Mouse (Mus musculus) lung, embryonic 14.5 days (tissue): ENCODE measurements around the gene Tsc22d3. TPM values are rescaled to one million over a fixed set of nuclear protein-coding genes. Genes with fewer than 3 reads are reported as not detected.
A peak's percentile ranks its signal among the peaks of the same experiment; 100 is the strongest.

Experiments
- ATAC-seq: fragments of 200-750 bp; cut with Nextera tagmentation; 2 replicates; pipeline ENCODE4 v1.8.0; 2017; ENCODE audit warnings: mild to moderate bottlenecking, moderate TSS enrichment, moderate library complexity; ENCODE audit not compliant: insufficient read depth
- DNase-seq: peaks from one replicate; pipeline ENCODE4 v3.0.0-alpha.2; 2015
- H3K27ac ChIP-seq: fragments of 300-500 bp; sonication (generic); 2 replicates; pipeline ENCODE4 v1.5.1; 2014; ENCODE audit warnings: low read depth, mild to moderate bottlenecking, moderate library complexity
- H3K27me3 ChIP-seq: fragments of 300-500 bp; sonication (generic); 2 replicates; pipeline ENCODE4 v1.6.1; 2014; ENCODE audit warnings: low read length, control low read depth; ENCODE audit not compliant: insufficient read depth
- H3K36me3 ChIP-seq: fragments of 300-500 bp; sonication (generic); 2 replicates; pipeline ENCODE4 v1.6.1; 2014; ENCODE audit warnings: control low read depth; ENCODE audit not compliant: insufficient read depth
- H3K4me1 ChIP-seq: fragments of 300-500 bp; sonication (generic); 2 replicates; pipeline ENCODE4 v1.6.1; 2014; ENCODE audit warnings: antibody characterized with exemption, control low read depth; ENCODE audit not compliant: insufficient read depth
- H3K4me2 ChIP-seq: fragments of 300-500 bp; sonication (generic); 2 replicates; pipeline ENCODE4 v1.6.1; 2014; ENCODE audit warnings: mild to moderate bottlenecking
- H3K4me3 ChIP-seq: fragments of 300-500 bp; sonication (generic); 2 replicates; pipeline ENCODE4 v1.5.1; 2014; ENCODE audit warnings: low read depth, low read length
- H3K9ac ChIP-seq: fragments of 300-500 bp; sonication (generic); 2 replicates; pipeline ENCODE4 v1.6.1; 2014
- H3K9me3 ChIP-seq: fragments of 300-500 bp; sonication (generic); 2 replicates; pipeline ENCODE4 v1.6.1; 2016; ENCODE audit warnings: low read depth, low read length, control low read depth
- CTCF ChIP-seq: IDR thresholded peaks from 2 replicates; pipeline ENCODE4 v1.5.1; 2016; ENCODE audit warnings: antibody characterized with exemption, low read depth
- WGBS: fragments of 180-500 bp; shearing (Covaris S2); extraction: QIAGEN DNeasy Blood & Tissue Kit; methylation state at CpG from one replicate; pipeline ENCODE4 v1.1.7; 2014; 5-methylcytosine and 5-hydroxymethylcytosine counted together
- polyA plus RNA-seq: library from polyadenylated mRNA; unstranded; fragments of >200 nt; fragmentation: Nextera tagmentation; extraction: Ambion mirVana; gene quantifications from 2 replicates; pipeline ENCODE4 v1.2.1, GENCODE M21; 2014

The Tsc22d3 gene
- polyA plus RNA-seq, 1 experiment from 2014 or later = 82.8 TPM

DNA sequence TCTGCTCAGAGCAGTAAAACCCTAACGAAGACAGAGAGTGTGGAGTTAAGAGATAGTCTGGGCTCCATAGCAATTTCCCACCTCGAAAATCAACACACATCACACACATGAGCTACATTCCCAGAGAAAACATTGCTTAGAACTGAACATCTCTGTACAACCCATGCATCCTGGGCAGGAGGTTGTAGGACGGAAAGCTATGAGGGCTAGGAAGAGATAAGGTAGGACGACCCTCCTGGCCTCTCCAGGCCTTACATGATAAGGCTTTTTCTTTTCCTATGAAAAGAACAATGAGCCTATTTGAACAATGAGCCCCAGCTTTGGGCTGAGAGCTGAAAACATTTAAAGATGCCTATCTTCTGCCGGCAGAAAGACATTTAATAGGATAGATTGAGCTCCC, 69.8 kb downstream of the Tsc22d3 start:
- Histone ChIP-seq H3K27me3 (no peaks in the 10 kb centered on the region), H3K4me3 (no peak overlapping the region), H3K9ac (no peak overlapping the region), H3K36me3 (no peaks in the 10 kb centered on the region), H3K9me3 (no peaks in the 10 kb centered on the region), H3K4me1 (no peaks in the 10 kb centered on the region), H3K27ac (no peak overlapping the region), H3K4me2 (no peak overlapping the region)
- no peak for TF ChIP-seq CTCF
- WGBS = 73% methylated on average over 5 of the region's 5 CpGs
- ATAC-seq (no peak), DNase-seq (no peak)

DNA sequence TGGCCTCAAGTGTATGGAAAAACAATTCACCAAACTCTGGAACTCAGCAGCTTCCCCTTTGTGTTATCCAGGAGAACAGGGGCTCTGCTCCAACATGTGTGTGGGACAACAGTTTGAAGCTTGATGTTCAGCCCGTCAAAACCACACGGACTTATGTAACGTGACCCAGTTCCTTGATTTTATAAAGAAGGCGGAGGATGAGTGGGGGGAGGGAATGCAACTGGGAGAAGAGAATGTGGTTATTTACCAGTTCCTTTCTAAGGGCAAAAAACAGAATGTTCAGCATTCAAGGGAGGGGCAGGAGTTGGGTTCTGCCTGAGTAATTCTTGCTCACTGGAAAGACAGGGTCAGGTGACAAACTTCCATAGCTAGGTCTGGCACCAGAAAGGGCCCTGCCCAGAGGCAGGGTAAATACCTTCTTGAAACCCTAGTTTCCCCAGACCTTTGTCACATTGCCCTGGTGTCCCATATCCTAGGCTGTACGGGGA, 71.3 kb downstream of the Tsc22d3 start:
- no peak for TF ChIP-seq CTCF
- no peaks in the 10 kb centered on the region for H3K4me1 ChIP-seq
- no peak for DNase-seq
- H3K9me3 ChIP-seq = no peaks in the 10 kb centered on the region
- no peak overlapping the region for H3K27ac ChIP-seq
- H3K9ac ChIP-seq = no peak overlapping the region
- H3K4me3 ChIP-seq = no peak overlapping the region
- H3K36me3 ChIP-seq = no peaks in the 10 kb centered on the region
- H3K4me2 ChIP-seq = no peak overlapping the region
- 70% methylated on average over 5 of the region's 5 CpGs for WGBS
- no peaks in the 10 kb centered on the region for H3K27me3 ChIP-seq
- 0 out of 2 replicates have a peak, but pooled peaks have one; percentile 21 for ATAC-seq

DNA sequence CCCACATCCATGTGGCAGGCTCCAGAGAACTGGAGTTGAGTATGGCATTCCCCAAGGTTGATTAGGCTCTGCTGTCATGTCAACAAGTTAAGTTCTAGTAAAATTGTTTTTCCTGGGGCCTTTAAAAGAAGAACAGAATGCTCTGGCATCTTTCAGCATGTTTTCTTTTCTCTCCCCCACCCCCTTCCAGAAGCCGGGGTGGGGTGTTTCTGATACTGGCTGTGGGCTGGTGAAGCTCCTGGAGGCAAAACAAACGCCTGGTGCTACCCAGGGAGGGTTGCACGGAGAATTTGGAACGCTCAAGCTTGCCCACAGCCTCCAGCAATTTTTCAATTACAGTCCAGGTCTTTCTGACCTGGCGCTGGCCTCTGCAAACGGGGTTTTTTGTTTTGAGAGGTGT, 73.2 kb downstream of the Tsc22d3 start:
- Histone ChIP-seq H3K4me2 (no peak overlapping the region), H3K36me3 (no peaks in the 10 kb centered on the region), H3K9ac (no peak overlapping the region), H3K4me1 (no peaks in the 10 kb centered on the region), H3K4me3 (no peak overlapping the region), H3K27me3 (no peaks in the 10 kb centered on the region), H3K9me3 (no peaks in the 10 kb centered on the region), H3K27ac (no peak overlapping the region)
- TF ChIP-seq CTCF = no peak
- ATAC-seq = no peak
- WGBS = 34% methylated on average over 6 of the region's 6 CpGs
- DNase-seq = no peak

DNA sequence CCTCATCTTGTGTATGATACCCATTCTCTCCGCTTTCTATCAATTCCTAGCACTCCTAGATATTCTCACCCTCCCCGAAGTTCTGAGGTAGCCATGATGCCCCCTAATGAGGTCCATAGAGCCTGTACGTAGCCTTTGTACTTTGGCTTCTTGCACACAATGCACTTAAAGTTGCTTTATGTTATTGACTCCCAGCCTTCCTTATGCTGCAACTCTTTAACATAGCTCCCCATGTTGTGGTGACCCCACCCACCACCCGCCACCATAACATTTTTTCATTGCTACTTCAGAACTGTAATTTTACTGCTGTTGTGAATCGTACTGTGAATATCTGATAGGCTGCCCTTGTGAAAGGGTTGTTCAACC, 74.2 kb downstream of the Tsc22d3 start:
- DNase-seq = no peak
- no peaks in the 10 kb centered on the region for H3K4me1 ChIP-seq
- WGBS = 87% methylated on average over 5 of the region's 5 CpGs
- H3K9me3 ChIP-seq = no peaks in the 10 kb centered on the region
- H3K27ac ChIP-seq = no peak overlapping the region
- H3K27me3 ChIP-seq = no peaks in the 10 kb centered on the region
- ATAC-seq = no peak
- no peak overlapping the region for H3K4me2 ChIP-seq
- H3K4me3 ChIP-seq = no peak overlapping the region
- no peak for TF ChIP-seq CTCF
- H3K9ac ChIP-seq = no peak overlapping the region
- H3K36me3 ChIP-seq = no peaks in the 10 kb centered on the region

DNA sequence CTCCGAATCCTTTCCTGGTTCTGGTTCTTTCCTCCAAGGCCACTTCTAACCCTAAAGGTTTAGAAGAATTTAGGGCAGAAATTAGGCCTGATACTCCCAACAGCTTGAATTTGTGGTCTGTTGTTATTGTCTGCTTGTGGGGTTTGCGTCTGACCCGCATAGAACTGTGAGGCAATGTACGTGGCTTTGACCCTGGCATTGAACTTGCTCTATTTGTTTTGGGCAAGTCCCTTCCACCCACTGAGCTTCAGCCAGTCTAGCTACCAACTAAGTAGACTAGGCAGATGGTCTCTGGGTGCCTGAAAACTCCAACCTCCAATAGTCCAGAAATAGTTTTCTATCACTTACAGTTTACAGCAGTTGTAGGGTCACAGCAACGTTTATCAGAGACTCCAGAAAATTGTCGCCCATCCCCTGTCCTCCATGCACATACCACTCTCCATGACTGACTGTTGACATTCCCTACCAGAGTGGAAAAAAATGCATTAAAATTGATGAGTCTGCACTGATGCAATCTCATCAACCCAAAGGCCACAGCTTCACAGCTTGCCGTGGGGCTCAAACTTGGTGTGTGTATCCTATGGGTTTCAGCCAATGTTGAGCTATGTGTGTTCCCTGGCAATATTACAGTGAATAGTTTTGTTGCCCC, 74.7 kb downstream of the Tsc22d3 start:
- Histone ChIP-seq H3K27ac (no peak overlapping the region), H3K9me3 (no peaks in the 10 kb centered on the region), H3K4me3 (no peak overlapping the region), H3K36me3 (no peaks in the 10 kb centered on the region), H3K27me3 (no peaks in the 10 kb centered on the region), H3K4me1 (no peaks in the 10 kb centered on the region), H3K4me2 (no peak overlapping the region), H3K9ac (no peak overlapping the region)
- ATAC-seq = no peak
- no peak for TF ChIP-seq CTCF
- WGBS = 80% methylated on average over 7 of the region's 7 CpGs
- no peak for DNase-seq

DNA sequence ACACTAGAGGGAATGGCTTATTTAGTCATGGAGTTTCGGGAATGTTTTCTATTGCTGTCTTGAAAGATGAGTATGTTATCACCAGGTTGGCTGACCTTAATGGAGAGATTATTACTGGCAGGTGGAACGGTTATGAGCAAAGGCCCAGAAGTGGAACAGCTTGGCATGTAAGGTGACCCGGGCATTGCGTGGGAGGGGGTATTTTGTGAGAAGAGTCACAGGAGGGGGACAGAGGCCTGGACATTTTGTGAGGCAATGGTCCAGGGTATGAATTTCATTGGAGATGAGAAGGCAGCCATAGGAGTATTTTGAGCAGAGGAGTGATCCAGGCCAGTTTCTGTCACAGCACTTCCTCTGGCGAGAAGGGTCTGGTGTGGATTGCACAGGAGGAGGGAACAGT, 76.2 kb downstream of the Tsc22d3 start:
- H3K9me3 ChIP-seq = no peaks in the 10 kb centered on the region
- H3K27ac ChIP-seq = no peak overlapping the region
- ATAC-seq (no peak), DNase-seq (no peak)
- H3K9ac ChIP-seq = no peak overlapping the region
- H3K4me3 ChIP-seq = no peak overlapping the region
- WGBS = 90% methylated on average over 5 of the region's 5 CpGs
- H3K4me1 ChIP-seq = no peaks in the 10 kb centered on the region
- TF ChIP-seq CTCF = no peak
- no peak overlapping the region for H3K4me2 ChIP-seq
- no peaks in the 10 kb centered on the region for H3K36me3 ChIP-seq
- no peaks in the 10 kb centered on the region for H3K27me3 ChIP-seq

DNA sequence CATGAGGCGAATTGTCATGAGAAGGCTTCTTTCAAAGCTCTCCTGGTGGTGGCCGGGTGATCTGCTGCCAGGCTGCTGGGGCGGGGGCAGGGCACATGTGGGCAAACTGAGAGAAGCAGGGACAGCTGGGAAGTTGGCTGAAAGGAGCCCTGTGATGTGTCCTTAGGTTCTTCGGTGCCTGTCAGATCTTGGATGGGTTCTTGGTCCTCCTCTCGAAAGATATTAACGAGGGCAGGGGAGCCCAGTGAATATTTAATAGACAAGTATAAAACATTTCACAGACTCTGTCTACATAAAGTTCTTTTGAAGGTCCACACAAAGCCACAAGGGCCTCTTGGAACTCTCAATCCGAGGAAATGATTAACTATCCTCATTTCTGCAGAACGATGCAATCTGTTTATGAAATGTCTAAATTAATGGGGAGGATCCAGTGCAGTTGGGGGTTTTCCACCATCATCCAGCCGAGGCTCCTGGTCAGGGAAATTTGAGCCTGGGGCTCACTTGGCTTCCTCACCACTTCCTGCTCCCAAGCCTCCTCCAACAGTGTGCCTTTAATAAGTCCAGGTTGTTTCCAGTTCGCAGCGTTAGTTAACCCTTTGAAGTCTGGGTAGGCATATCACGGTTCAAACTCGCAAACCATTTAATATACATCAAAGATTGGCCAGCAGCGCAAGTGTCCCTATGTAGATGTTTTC, 78.2 kb downstream of the Tsc22d3 start:
- no peak overlapping the region for H3K4me3 ChIP-seq
- no peaks in the 10 kb centered on the region for H3K4me1 ChIP-seq
- H3K36me3 ChIP-seq = no peaks in the 10 kb centered on the region
- H3K4me2 ChIP-seq = no peak overlapping the region
- no peaks in the 10 kb centered on the region for H3K9me3 ChIP-seq
- no peaks in the 10 kb centered on the region for H3K27me3 ChIP-seq
- H3K9ac ChIP-seq = no peak overlapping the region
- H3K27ac ChIP-seq = no peak overlapping the region
- 45% methylated on average over 14 of the region's 14 CpGs for WGBS
- ATAC-seq (no peak), DNase-seq (peak; percentile 10)
- no peak for TF ChIP-seq CTCF
